Mouse (Mus musculus) left cerebral cortex, adult 18-20 months (tissue): ENCODE results near the gene Aldh9a1. TPM values are rescaled to one million over a fixed set of nuclear protein-coding genes. Genes with fewer than 3 reads are reported as not detected.
"Not testable (repeated sequence)": the region's sequence is repeated elsewhere in the genome, so short reads cannot be mapped to it uniquely, and the experiment has no call there.

Source experiments
- DNase-seq, 2 experiments: peaks; one replicate each; pipeline ENCODE4 v3.0.0; 2021 to 2022; ENCODE audit warnings: low spot score in 2 of 2, mixed read lengths in 1 of 2
- long read RNA-seq, 2 experiments: library from polyadenylated mRNA; stranded (forward); transcript quantifications; one replicate each; pipeline ENCODE4 v2.0.0; 2021
- total RNA-seq, 2 experiments: library from RNA; stranded (reverse); gene quantifications; 2 replicates each; pipeline ENCODE4 v1.2.3; 2021

Aldh9a1 gene
- 10 to 100 TPM; 25.9 to 26.8 TPM for total RNA-seq
- long read RNA-seq, experiment 1, transcript Aldh9a1-201 (11 exons, 2,835 nt), result major isoform, 32 of 38 reads
- long read RNA-seq, experiment 1, partial matches to known transcripts, result 0 of 38 reads
- long read RNA-seq, experiment 1, other reads (novel, unspliced or antisense), result 6 of 38 reads
- long read RNA-seq, experiment 2, transcript Aldh9a1-201 (11 exons, 2,835 nt), result major isoform, 29 of 36 reads
- long read RNA-seq, experiment 2, partial matches to known transcripts, result 4 of 36 reads
- long read RNA-seq, experiment 2, other reads (novel, unspliced or antisense), result 3 of 36 reads

DNA sequence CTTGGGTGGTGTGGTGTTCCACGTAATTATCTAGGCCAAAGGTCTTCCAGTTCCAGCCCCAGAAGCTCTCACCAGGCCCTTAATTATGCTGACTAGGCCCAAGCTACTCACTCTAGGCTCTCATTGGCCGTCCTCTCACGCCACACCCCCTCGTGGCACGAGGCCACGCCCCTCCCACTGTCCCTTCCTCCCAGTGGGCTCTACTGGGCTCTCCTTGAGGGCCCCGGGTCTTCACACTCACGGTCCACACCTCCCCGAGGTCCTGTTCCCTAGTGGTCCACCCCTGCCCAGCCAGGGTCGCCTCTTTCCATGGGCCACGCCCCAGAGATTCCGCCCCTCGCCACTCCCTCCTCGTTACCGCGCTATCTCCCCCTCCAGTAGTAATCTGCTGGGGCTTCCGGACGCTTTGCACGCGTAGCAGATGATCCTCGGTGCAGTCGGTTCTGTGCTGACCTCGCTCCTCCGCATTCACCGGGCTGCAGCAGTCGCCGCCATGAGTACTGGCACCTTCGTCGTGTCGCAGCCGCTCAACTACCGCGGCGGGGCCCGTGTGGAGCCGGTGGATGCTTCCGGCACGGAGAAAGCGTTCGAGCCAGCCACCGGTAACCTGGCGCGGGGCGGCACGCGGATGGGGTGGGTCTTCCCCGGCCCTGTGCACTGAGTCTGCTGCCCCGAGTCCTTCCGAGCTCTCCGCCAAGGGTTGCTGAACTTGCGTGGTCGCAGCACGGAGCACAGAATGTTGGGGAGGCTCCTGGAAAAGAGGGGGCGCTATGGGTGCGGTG is at the start of gene Aldh9a1:
Aldh9a1 (plus strand) TSS at position 177 of the 782 bp plus-strand sequence.
- peak; percentile 78 to 80 for DNase-seq

GRCm38 (mm10) chr1:167300122-167300521 is 49.7 kb upstream of the Aldh9a1 start:
- DNase-seq, result no peak

DNA sequence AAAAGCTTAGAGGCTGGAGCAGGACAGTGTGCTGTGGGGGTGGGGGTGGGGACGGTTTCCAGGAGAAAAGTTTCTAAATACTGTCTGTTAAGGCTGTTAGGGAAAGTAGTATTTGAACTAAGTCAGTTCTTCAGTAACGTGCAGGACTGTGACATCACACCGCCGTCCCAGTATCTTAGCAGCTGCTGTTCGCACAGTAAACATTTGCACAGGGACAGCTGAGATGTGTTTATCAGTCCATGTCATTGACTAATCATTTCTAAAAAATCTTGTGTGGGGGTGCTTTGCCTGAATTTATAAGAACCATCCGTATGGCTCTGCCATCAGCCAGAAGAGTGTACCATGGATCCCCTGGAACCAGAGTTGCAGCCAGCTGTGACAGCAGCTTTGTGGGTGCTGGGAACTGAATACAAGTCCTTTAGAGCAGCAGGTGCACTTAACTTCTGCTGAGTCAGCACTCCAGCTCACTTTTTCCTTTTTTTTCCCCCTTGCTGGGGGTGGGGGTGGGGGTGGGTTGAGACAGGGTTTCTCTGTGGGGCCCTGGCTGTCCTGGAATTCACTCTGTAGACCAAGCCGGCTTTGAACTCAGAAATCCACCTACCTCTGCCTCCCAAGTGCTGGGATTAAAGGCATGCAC is 44.2 kb upstream of the Aldh9a1 start:
- no peak for DNase-seq

GRCm38 (mm10) chr1:167306451-167307240 is 43.1 kb upstream of the Aldh9a1 start:
- peak in 1 of 2 experiments; percentile 29 for DNase-seq

DNA sequence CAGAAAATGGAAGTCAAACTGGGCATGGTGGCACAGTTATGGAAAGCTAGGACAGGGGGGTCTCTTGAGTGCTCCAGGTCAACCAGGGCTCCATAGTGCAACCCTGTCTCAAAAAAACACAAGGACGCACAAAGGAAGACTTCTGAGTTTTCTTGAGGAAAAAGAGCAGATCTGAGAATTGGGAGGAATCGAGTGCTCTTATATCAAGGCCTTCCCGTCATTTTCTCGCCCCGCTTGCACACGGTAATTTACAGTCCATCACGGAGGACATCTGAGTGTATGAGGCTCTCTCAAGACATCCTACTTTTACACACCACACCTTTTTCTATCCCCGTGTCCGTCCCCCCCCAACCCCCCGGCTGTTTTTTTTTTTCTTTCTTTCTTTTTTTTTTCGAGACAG is 42.1 kb upstream of the Aldh9a1 start:
- no peak for DNase-seq

DNA sequence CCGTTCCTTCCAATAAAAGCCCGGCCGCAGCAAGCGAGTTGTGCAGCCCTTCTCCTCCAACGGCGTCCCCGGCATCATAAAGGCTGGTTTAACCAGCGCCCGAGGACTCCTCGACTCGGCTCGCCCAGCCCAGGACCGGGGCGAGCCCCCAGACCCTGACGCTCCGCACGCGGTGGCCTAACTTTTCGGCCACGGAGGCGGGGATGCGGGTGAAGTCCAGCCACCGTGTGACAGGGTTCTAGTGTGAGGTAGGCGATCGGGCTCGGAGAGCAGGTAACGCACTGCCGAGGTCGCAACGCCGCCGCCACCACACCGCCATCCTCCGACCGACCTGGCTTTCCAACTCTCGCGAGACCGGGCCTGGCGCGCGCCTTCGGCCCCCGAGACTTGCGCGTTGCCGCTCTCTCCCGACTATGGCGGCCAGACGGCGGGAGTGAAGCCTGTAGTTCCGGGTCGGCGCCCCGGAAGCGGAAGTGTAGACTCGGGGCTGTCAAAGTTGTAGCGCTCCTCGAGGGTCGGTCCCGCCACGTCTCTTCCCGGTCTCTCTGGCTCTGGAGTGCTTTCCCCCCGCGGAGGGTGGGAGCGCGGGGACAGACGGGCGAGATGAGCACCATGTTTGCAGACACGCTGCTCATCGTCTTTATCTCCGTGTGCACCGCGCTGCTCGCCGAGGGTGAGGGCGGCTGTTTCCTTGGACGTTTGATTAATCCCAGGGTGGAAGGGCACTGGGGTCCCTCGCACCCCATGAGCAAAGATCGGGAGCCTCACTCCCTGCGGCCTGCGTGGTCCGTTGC is 41.3 kb upstream of the Aldh9a1 start, which contains the start of gene Tmco1:
Tmco1 (plus strand) TSS at position 118 of the 794 bp plus-strand sequence.
- DNase-seq, result peak; percentile 98 to 99

DNA sequence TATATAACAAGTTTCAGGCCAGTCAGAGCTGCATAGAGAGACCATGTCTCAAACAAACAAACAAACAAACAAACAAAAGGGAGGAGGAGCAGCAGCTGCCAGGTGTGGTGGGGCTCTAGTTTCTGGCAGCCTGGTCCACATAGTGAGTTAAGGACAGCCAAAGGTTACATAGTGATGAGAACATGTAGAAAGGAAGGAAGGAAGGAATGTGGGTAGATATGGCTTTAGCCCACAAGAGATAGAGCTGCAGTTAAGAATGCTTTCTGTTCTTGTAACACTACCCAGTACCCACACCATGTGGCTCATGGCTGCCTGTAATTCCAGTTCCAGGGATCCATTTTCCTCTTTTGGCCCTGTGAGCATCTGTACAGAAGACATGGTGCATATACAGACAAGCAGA is 37.4 kb upstream of the Aldh9a1 start:
- no peak for DNase-seq

GRCm38 (mm10) chr1:167313220-167313619 is 36.6 kb upstream of the Aldh9a1 start:
- DNase-seq, result no peak

DNA sequence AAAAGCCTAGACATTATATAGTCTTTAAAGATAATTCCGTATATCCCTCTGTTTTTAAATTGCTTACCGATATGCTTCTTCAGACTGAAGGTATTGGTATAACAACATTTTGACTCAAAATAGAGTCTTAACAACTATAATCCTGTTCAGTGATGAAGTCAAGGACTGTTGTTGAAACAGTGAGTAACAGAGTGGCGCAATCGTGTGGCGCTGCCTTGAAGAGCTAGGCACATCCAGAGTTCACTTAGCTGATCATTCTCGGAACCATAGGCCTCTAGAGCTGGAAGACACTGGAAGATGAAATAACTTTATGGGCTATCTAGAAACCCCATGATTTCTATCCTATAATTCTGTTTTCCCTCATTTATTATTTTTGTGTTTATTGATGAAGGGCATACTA is 28.1 kb upstream of the Aldh9a1 start:
- no peak for DNase-seq

DNA sequence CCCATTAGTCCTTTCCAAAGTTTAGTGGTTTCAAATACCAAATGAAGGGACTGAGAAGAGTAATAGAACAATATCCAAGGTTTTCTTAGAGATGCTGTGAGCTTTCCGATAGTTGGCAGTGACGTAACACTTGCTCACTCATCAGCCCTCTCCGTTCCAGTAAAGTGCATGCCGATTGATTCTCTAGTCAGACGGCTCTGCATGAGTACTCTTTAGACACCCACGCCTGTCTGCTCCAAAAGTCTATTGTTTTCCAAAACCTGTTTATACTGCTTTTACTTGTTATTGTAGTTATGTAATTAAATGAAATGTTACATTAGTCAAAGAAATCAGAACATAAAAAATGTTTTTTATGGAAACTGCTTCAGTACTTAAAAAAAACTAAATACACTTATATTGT is 21.0 kb upstream of the Aldh9a1 start:
- DNase-seq, result no peak

DNA sequence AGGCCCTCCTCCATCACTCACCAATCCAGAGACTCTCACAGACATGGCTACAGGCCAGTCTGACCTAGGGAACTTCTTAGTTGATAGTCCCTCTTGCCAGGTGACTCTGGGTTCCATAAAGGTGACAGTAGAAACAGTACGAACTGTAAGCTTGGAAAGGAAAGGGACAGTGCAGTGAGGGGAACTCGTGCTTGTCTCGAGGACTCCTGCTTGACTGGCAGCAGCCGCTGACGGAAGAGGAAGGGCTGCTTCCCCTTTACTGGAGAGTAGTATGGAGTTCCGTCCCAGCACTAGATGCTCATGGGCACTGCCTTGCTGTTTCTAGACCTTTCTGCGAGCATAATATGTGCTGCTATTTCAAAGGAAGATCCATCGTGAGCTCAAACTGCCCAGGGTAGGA is 18.7 kb upstream of the Aldh9a1 start:
- DNase-seq, result no peak

DNA sequence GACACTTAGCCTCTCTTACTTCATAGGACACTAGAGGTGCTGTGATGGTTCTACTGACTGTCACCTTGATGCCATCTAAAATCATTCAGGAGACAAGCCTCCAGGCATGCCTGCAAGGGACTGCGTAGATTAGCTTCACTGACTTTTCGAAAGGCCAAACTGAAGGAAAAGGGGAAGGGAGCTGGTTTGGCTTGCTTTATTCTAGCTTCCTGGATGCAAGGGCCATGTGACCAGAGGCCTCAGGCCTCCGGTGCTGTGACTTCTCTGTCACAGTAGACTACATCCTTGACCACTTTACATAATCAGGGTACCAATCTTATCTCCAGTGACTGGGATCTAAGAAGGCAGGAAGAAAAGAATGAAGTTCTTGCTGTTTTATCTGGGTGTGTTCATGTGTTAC is 13.4 kb upstream of the Aldh9a1 start:
- no peak for DNase-seq

GRCm38 (mm10) chr1:167337463-167338095 is 12.2 kb upstream of the Aldh9a1 start:
- peak; percentile 93 to 94 for DNase-seq

GRCm38 (mm10) chr1:167339177-167339781 is 10.5 kb upstream of the Aldh9a1 start:
- DNase-seq, result no peak

GRCm38 (mm10) chr1:167340111-167340787 is 9.5 kb upstream of the Aldh9a1 start:
- DNase-seq, result no peak

- DNase-seq, result no peak
These were observed 8.8 kb upstream of the Aldh9a1 start for GRCm38 (mm10) chr1:167340910-167341528.

DNA sequence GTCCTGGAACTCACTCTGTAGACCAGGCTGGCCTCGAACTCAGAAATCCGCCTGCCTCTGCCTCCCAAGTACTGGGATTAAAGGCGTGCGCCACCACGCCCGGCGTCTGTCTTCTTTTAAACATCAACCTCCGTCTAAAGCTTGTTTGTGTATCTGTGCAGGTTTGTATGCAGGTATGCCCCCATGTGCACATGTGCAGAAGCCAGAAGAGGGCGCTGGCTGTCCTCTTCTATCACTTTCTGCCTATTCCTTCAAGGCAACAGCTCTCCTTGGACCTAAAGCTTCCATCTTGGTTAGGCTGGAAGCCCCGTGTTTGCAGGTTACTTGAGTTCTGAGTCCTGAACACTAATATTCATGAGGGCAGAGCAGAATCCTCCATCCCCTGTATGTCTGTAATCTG is 7.0 kb upstream of the Aldh9a1 start:
- no peak for DNase-seq

DNA sequence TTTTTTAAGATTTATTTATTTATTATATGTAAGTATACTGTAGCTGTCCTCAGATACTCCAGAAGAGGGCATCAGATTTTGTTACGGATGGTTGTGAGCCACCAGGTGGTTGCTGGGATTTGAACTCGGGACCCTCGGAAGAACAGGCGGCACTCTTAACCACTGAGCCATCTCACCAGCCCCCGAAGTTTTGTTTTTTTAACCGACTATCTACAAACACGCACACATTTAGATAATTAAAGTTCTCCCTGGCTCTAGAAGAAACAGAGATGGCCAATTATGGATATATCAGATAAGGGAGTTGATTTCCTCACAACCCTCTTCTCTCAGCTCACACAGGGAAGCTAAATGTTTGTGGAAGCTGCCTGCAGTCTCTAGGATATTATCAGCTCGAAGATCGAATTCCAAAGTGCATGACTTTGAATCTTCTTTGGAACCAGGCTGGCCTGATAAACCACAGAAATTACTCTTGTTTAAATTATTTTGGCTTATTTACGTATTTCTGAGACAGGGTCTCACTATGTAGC is 3.7 kb upstream of the Aldh9a1 start:
- DNase-seq, result not testable (repeated sequence)
